Mouse (Mus musculus) neural tube, embryonic 15.5 days (tissue): ENCODE results near the gene Gnaq. TPM values are rescaled to one million over a fixed set of nuclear protein-coding genes. Genes with fewer than 3 reads are reported as not detected.

ENCODE experiments used
- ATAC-seq: fragments of 200-750 bp; cut with Nextera tagmentation; 2 replicates; pipeline ENCODE4 v1.8.0; 2017; ENCODE audit warnings: mild to moderate bottlenecking, moderate TSS enrichment, moderate library complexity; ENCODE audit not compliant: low FRiP score
- H3K27ac ChIP-seq: fragments of 300-500 bp; sonication (generic); replicated peaks from 2 replicates; pipeline ENCODE4 v1.5.1; 2015; ENCODE audit warnings: mild to moderate bottlenecking, inconsistent platforms
- H3K27me3 ChIP-seq: fragments of 300-500 bp; sonication (generic); replicated peaks from 2 replicates; pipeline ENCODE4 v1.6.1; 2015; ENCODE audit warnings: inconsistent platforms
- H3K36me3 ChIP-seq: fragments of 300-500 bp; sonication (generic); 2 replicates; pipeline ENCODE4 v1.6.1; 2015; ENCODE audit warnings: inconsistent platforms
- H3K4me1 ChIP-seq: fragments of 300-500 bp; sonication (generic); 2 replicates; pipeline ENCODE4 v1.6.1; 2015; ENCODE audit warnings: inconsistent platforms
- H3K4me2 ChIP-seq: fragments of 300-500 bp; sonication (generic); 2 replicates; pipeline ENCODE4 v1.6.1; 2015; ENCODE audit warnings: inconsistent platforms, mild to moderate bottlenecking, moderate library complexity
- H3K4me3 ChIP-seq: fragments of 300-500 bp; sonication (generic); replicated peaks from 2 replicates; pipeline ENCODE4 v1.5.1; 2015; ENCODE audit warnings: mild to moderate bottlenecking, inconsistent platforms
- H3K9ac ChIP-seq: fragments of 300-500 bp; sonication (generic); replicated peaks from 2 replicates; pipeline ENCODE4 v1.6.1; 2015; ENCODE audit warnings: mild to moderate bottlenecking, inconsistent platforms
- H3K9me3 ChIP-seq: fragments of 300-500 bp; sonication (generic); replicated peaks from 2 replicates; pipeline ENCODE4 v1.6.1; 2016; ENCODE audit warnings: inconsistent platforms
- WGBS: fragments of 180-500 bp; shearing (Covaris S2); methylation state at CpG from one replicate; pipeline ENCODE4 v1.1.7; 2015; ENCODE audit warnings: mixed read lengths; 5-methylcytosine and 5-hydroxymethylcytosine counted together
- polyA plus RNA-seq: library from polyadenylated mRNA; unstranded; fragments of >200 nt; fragmentation: Nextera tagmentation; extraction: Ambion mirVana; gene quantifications from 2 replicates; pipeline ENCODE4 v1.2.1, GENCODE M21; 2015

Gnaq gene
- polyA plus RNA-seq, 1 experiment from 2014 or later = 110 TPM

DNA sequence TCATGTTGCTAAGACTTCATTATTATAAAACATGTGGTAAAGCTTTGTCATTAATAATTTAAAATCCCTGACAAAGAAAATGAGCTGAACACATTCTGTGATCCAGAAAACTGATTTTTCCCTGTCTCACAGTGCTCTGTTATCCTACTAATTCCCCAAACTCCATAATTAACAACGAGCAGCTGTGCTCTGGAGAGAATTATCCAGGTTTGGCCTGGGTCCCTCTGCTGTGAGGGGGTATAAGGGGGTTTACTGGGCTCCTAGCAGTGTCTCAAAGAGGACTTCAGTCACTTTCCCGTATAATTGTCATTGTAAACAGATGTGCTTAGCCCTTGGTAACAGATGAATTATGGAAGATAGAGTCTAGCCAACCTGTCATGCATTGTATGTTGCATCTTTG, 105.9 kb downstream of the Gnaq start:
- ATAC-seq = no peak
- Histone ChIP-seq H3K27me3 (no peaks in the 10 kb centered on the region), H3K9ac (no peak overlapping the region), H3K4me2 (no peak overlapping the region), H3K9me3 (no peaks in the 10 kb centered on the region), H3K27ac (0 out of 2 replicates have a peak overlapping the region, but pooled peaks have one; percentile 49), H3K36me3 (no peaks in the 10 kb centered on the region), H3K4me1 (peaks cover 61% of the 10 kb centered on the region), H3K4me3 (no peak overlapping the region)
- 17% methylated on average over 2 of the region's 2 CpGs for WGBS

- Histone ChIP-seq H3K36me3 (no peaks in the 10 kb centered on the region), H3K9ac (no peak overlapping the region)
These were observed 110.1 kb downstream of the Gnaq start for GRCm38 (mm10) chr19:16242708-16243107.

DNA sequence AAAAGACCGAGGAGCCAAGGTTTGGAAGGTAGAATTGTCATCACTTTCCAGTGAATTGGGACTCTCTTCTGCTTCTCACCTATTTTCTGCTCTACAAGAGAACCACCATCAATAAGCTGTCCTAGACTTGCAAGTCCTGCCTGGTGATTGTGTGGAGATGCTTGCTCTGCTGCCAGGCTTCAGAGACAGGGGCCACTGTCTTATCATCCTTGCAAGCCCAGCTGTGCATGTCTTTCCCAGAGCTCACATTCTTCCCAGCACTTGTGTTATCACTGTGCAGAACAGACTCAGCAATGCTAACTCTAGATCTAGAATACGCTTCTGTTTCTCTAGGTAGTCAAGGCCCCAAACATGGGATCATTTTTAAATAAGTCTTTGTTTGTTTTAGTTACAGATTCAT, 116.4 kb downstream of the Gnaq start:
- no peaks in the 10 kb centered on the region for H3K9me3 ChIP-seq
- ATAC-seq = no peak
- no peak overlapping the region for H3K4me2 ChIP-seq
- H3K27ac ChIP-seq = no peak overlapping the region
- no peak overlapping the region for H3K9ac ChIP-seq
- 97% methylated on average over 2 of the region's 2 CpGs for WGBS
- no peaks in the 10 kb centered on the region for H3K36me3 ChIP-seq
- H3K4me3 ChIP-seq = no peak overlapping the region
- H3K4me1 ChIP-seq = peaks cover 31% of the 10 kb centered on the region
- no peaks in the 10 kb centered on the region for H3K27me3 ChIP-seq

More at GRCm38 (mm10) chr19:16242708-16243107, 110.1 kb downstream of the Gnaq start:
- H3K4me3 ChIP-seq = no peak overlapping the region
- no peaks in the 10 kb centered on the region for H3K27me3 ChIP-seq
- WGBS = 61% methylated on average over 3 of the region's 3 CpGs
- no peak for ATAC-seq
- no peak overlapping the region for H3K27ac ChIP-seq
- H3K4me1 ChIP-seq = peaks cover 45% of the 10 kb centered on the region
- H3K9me3 ChIP-seq = no peaks in the 10 kb centered on the region
- H3K4me2 ChIP-seq = no peak overlapping the region

GRCm38 (mm10) chr19:16250921-16251320, 118.3 kb downstream of the Gnaq start:
- Histone ChIP-seq H3K27ac (peak overlapping the region; percentile 41; the same call in 1 of the 2 replicates), H3K27me3 (no peaks in the 10 kb centered on the region), H3K4me2 (no peak overlapping the region), H3K9me3 (no peaks in the 10 kb centered on the region), H3K4me1 (peaks cover 29% of the 10 kb centered on the region), H3K9ac (no peak overlapping the region), H3K36me3 (no peaks in the 10 kb centered on the region), H3K4me3 (no peak overlapping the region)
- ATAC-seq = no peak
- WGBS = 40% methylated on average over 3 of the region's 3 CpGs

DNA sequence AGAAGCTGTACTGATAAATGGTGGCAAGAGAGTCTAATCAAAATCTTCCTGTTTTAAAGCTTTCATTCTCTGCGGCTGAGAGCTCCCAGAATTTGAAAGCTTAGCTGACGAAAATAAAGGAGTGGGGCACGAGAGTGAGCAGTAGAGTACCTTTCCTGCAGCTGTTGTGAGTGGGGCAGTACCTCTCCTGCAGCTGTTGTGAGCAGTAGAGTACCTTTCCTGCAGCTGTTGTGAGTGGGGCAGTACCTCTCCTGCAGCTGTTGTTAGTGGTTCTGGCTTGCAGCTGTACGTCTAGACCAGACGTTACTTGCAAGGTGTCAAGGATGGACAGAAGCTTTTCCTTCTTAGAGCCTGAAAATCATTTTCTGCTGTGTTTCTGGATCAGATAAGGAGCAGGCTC, 119.2 kb downstream of the Gnaq start:
- Histone ChIP-seq H3K4me1 (peaks cover 29% of the 10 kb centered on the region), H3K9me3 (no peaks in the 10 kb centered on the region), H3K9ac (no peak overlapping the region), H3K27ac (0 out of 2 replicates have a peak overlapping the region, but pooled peaks have one; percentile 9), H3K27me3 (no peaks in the 10 kb centered on the region), H3K4me2 (no peak overlapping the region), H3K36me3 (no peaks in the 10 kb centered on the region), H3K4me3 (no peak overlapping the region)
- ATAC-seq = no peak
- 58% methylated on average over 5 of the region's 5 CpGs for WGBS

GRCm38 (mm10) chr19:16252696-16253095, 120.1 kb downstream of the Gnaq start:
- Histone ChIP-seq H3K27ac (no peak overlapping the region), H3K4me1 (peaks cover 25% of the 10 kb centered on the region), H3K27me3 (no peaks in the 10 kb centered on the region), H3K4me3 (no peak overlapping the region), H3K36me3 (no peaks in the 10 kb centered on the region), H3K9ac (no peak overlapping the region), H3K4me2 (no peak overlapping the region), H3K9me3 (no peaks in the 10 kb centered on the region)
- ATAC-seq = no peak
- WGBS = 78% methylated on average over 4 of the region's 4 CpGs

DNA sequence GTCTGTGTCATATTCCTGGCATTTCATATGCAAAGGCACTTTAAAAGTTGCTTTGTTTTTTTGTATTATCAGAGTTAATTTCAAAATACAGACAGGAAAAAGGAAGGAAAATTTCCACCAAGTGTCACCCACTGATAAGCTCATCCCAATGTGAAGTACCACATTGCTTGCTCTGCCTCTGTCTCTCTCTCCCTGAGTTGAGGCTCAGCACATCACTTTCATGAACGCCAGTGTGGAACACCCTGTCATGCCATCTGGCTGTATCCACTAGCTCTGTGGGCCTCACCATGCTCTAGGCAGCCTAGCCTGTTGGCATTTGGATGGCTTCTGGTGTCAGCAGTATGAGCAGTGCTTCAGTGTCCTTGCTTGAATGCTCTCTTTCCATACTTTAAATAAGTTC, 122.2 kb downstream of the Gnaq start:
- no peak overlapping the region for H3K4me3 ChIP-seq
- H3K36me3 ChIP-seq = no peaks in the 10 kb centered on the region
- no peak overlapping the region for H3K9ac ChIP-seq
- H3K9me3 ChIP-seq = no peaks in the 10 kb centered on the region
- no peak overlapping the region for H3K4me2 ChIP-seq
- no peak overlapping the region for H3K27ac ChIP-seq
- WGBS = 71% methylated on average over 1 of the region's 1 CpGs
- no peak for ATAC-seq
- peaks cover 36% of the 10 kb centered on the region for H3K4me1 ChIP-seq
- no peaks in the 10 kb centered on the region for H3K27me3 ChIP-seq

- no peaks in the 10 kb centered on the region for H3K27me3 ChIP-seq
- no peaks in the 10 kb centered on the region for H3K9me3 ChIP-seq
- ATAC-seq = no peak
- no peak overlapping the region for H3K4me3 ChIP-seq
- no peak overlapping the region for H3K4me2 ChIP-seq
- no peaks in the 10 kb centered on the region for H3K36me3 ChIP-seq
- H3K27ac ChIP-seq = no peak overlapping the region
- peaks cover 36% of the 10 kb centered on the region for H3K4me1 ChIP-seq
- WGBS = 86% methylated on average over 2 of the region's 2 CpGs
- H3K9ac ChIP-seq = no peak overlapping the region
These were observed 122.7 kb downstream of the Gnaq start for GRCm38 (mm10) chr19:16255294-16255693.

- ATAC-seq = no peak
- Histone ChIP-seq H3K36me3 (no peaks in the 10 kb centered on the region), H3K4me2 (no peak overlapping the region), H3K4me1 (peaks cover 23% of the 10 kb centered on the region), H3K9me3 (no peaks in the 10 kb centered on the region), H3K9ac (no peak overlapping the region), H3K4me3 (no peak overlapping the region), H3K27ac (no peak overlapping the region), H3K27me3 (no peaks in the 10 kb centered on the region)
These were observed 126.2 kb downstream of the Gnaq start for GRCm38 (mm10) chr19:16258766-16259355.

- Histone ChIP-seq H3K4me1 (peaks cover 23% of the 10 kb centered on the region), H3K9ac (no peak overlapping the region), H3K4me2 (no peak overlapping the region), H3K9me3 (no peaks in the 10 kb centered on the region), H3K27ac (no peak overlapping the region), H3K27me3 (no peaks in the 10 kb centered on the region), H3K36me3 (no peaks in the 10 kb centered on the region), H3K4me3 (no peak overlapping the region)
- WGBS = 84% methylated on average over 6 of the region's 6 CpGs
- ATAC-seq = no peak
These were observed 127.3 kb downstream of the Gnaq start for GRCm38 (mm10) chr19:16259786-16260434.

DNA sequence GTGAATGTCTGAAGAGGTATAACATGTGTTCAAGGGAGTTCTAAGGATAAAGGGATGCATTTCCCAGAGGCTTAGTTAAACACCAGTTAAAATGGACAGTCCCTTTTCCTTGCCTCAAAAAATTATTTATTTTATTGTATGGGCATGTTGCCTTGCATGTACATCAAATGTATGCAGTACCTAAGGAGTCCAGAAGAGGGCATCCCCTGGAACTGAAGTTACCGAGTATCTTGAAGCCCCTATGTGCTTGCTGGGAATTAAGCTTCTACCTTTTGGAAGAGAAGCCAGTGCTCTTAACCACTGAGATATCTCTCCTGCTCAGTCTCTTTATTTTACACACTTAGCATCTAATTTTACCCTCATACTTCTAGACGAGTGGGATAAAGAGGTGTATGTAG, 127.8 kb downstream of the Gnaq start:
- Histone ChIP-seq H3K9me3 (no peaks in the 10 kb centered on the region), H3K4me2 (no peak overlapping the region), H3K27ac (no peak overlapping the region), H3K27me3 (no peaks in the 10 kb centered on the region), H3K4me1 (peaks cover 23% of the 10 kb centered on the region), H3K36me3 (no peaks in the 10 kb centered on the region), H3K9ac (no peak overlapping the region), H3K4me3 (no peak overlapping the region)
- WGBS = 76% methylated on average over 2 of the region's 2 CpGs
- no peak for ATAC-seq

DNA sequence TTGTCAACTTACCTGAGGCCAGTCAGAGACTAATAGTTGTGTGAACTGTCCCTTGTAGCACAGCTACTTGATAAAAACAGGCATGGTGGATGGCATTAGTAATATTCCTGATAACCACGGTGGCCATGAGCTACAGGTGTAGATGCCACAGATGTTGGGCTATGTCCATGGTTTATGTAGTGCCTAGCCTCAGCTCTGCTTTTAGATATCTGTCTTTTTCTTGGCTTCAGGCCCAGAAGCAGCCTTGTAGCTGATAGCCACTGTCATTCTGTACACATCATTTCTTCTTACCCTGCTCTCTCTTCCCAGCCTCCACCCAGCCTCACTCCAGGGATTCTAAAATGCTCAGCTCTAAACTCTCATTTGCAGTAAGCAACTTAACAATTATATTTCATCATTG, 128.3 kb downstream of the Gnaq start:
- Histone ChIP-seq H3K9ac (no peak overlapping the region), H3K9me3 (no peaks in the 10 kb centered on the region), H3K4me1 (peaks cover 23% of the 10 kb centered on the region), H3K4me3 (no peak overlapping the region), H3K27ac (no peak overlapping the region), H3K27me3 (no peaks in the 10 kb centered on the region), H3K36me3 (no peaks in the 10 kb centered on the region), H3K4me2 (no peak overlapping the region)
- 85% methylated on average over 1 of the region's 1 CpGs for WGBS
- no peak for ATAC-seq
